Mouse (Mus musculus): ENCODE data around the gene Csf3. TPM values are rescaled to one million over a fixed set of nuclear protein-coding genes. Genes with fewer than 3 reads are reported as not detected.

Csf3 gene
- polyA plus RNA-seq, 1 experiment from 2014 or later: not detected

DNA sequence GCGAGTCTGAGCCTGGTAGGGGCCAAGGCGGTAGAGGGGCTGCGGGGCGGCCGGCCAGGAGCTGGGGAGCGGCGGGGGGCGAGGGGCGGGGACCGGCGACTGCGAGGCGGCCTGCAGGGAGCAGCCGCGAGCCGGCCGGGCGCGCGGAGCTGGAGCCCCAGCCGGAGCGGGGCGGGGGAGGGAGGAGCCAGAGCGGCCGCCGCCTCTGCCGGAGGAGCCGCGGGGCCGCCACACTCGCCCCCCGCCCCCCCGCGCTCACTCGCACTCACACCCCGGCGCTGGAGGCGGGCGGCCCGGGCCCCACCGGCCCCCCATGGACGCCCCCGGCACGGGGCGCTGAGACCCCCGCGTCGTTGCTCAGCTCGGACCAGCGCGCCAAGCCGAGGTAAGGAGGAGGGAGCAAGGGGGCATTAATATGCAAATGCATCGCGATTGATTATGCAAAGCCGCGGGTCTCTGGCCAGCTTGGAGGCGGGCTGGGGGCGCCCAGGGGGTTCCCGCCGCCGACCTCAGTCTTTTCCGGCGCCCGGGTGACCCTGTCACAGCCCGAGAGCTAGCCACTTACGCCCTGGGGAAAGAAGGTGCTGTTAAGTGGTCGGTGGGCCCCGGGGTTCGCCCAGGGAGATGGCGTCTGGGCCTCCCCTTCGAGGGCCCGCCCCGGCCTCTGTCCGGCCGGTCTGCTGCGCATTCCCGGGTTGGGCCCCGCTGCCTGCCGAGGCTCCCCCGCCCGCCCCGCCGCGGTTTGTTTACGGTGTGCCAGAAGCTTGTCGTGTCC lies 40.7 kb downstream of the Csf3 start:
- H3K9me3 ChIP-seq (replicated peaks; ENCODE audit: control insufficient read depth, low read length): no peaks in the 10 kb centered on the region
- peak overlapping the region; percentile 96 for H3K27ac ChIP-seq (ENCODE audit: low read length)
- H3K4me1 ChIP-seq (ENCODE audit: control insufficient read depth, insufficient read depth, low read length): peaks cover 54% of the 10 kb centered on the region
- peak overlapping the region; percentile 68 for H3K4me3 ChIP-seq (ENCODE audit: low read length)
- under 1% methylated on average over 82 of the region's 86 CpGs for WGBS
- H3K4me2 ChIP-seq (ENCODE audit: low read depth, low read length): peak overlapping the region; percentile 92
- H3K36me3 ChIP-seq (ENCODE audit: control insufficient read depth, insufficient read depth): no peaks in the 10 kb centered on the region
- peak; percentile 77 for ATAC-seq (replicated peaks; ENCODE audit: extremely low read depth, insufficient read depth, low FRiP score)
- H3K9ac ChIP-seq (ENCODE audit: low read length): peak overlapping the region; percentile 92
- H3K27me3 ChIP-seq (ENCODE audit: control insufficient read depth, insufficient read depth, low read length): no peaks in the 10 kb centered on the region

GRCm38 (mm10) chr11:98742397-98743291 lies 41.6 kb downstream of the Csf3 start:
- 0 out of 2 replicates have a peak, but pooled peaks have one; percentile 2 for ATAC-seq (replicated peaks; ENCODE audit: extremely low read depth, insufficient read depth, low FRiP score)
- 2% methylated on average over 21 of the region's 21 CpGs for WGBS

GRCm38 (mm10) chr11:98743655-98744345 lies 42.7 kb downstream of the Csf3 start:
- H3K9me3 ChIP-seq (replicated peaks; ENCODE audit: control insufficient read depth, low read length): no peaks in the 10 kb centered on the region
- H3K4me1 ChIP-seq (ENCODE audit: control insufficient read depth, insufficient read depth, low read length): peaks cover 70% of the 10 kb centered on the region
- H3K4me3 ChIP-seq (ENCODE audit: low read length): peak overlapping the region; percentile 68
- H3K27ac ChIP-seq (ENCODE audit: low read length): peak overlapping the region; percentile 96
- peak overlapping the region; percentile 92 for H3K4me2 ChIP-seq (ENCODE audit: low read depth, low read length)
- 8% methylated on average over 9 of the region's 9 CpGs for WGBS
- peak overlapping the region; percentile 92 for H3K9ac ChIP-seq (ENCODE audit: low read length)
- H3K36me3 ChIP-seq (ENCODE audit: control insufficient read depth, insufficient read depth): no peaks in the 10 kb centered on the region
- no peaks in the 10 kb centered on the region for H3K27me3 ChIP-seq (ENCODE audit: control insufficient read depth, insufficient read depth, low read length)
- peak; percentile 5; the same call in 1 of the 2 replicates for ATAC-seq (replicated peaks; ENCODE audit: extremely low read depth, insufficient read depth, low FRiP score)

More at GRCm38 (mm10) chr11:98742397-98743291, 41.6 kb downstream of the Csf3 start:
- Histone ChIP-seq H3K9ac (ENCODE audit: low read length) (peak overlapping the region; percentile 92), H3K4me1 (ENCODE audit: control insufficient read depth, insufficient read depth, low read length) (peaks cover 60% of the 10 kb centered on the region), H3K4me3 (ENCODE audit: low read length) (peak overlapping the region; percentile 68), H3K9me3 (replicated peaks; ENCODE audit: control insufficient read depth, low read length) (no peaks in the 10 kb centered on the region), H3K4me2 (ENCODE audit: low read depth, low read length) (peak overlapping the region; percentile 92), H3K36me3 (ENCODE audit: control insufficient read depth, insufficient read depth) (no peaks in the 10 kb centered on the region), H3K27me3 (ENCODE audit: control insufficient read depth, insufficient read depth, low read length) (no peaks in the 10 kb centered on the region), H3K27ac (ENCODE audit: low read length) (peak overlapping the region; percentile 96)

GRCm38 (mm10) chr11:98744456-98745019 lies 43.5 kb downstream of the Csf3 start:
- peak overlapping the region; percentile 92 for H3K9ac ChIP-seq (ENCODE audit: low read length)
- H3K4me1 ChIP-seq (ENCODE audit: control insufficient read depth, insufficient read depth, low read length): peaks cover 73% of the 10 kb centered on the region
- H3K4me3 ChIP-seq (ENCODE audit: low read length): peak overlapping the region; percentile 68
- H3K27ac ChIP-seq (ENCODE audit: low read length): peak overlapping the region; percentile 96
- no peak for ATAC-seq (replicated peaks; ENCODE audit: extremely low read depth, insufficient read depth, low FRiP score)
- H3K9me3 ChIP-seq (replicated peaks; ENCODE audit: control insufficient read depth, low read length): no peaks in the 10 kb centered on the region
- 35% methylated on average over 7 of the region's 7 CpGs for WGBS
- peak overlapping the region; percentile 92 for H3K4me2 ChIP-seq (ENCODE audit: low read depth, low read length)
- no peaks in the 10 kb centered on the region for H3K36me3 ChIP-seq (ENCODE audit: control insufficient read depth, insufficient read depth)
- H3K27me3 ChIP-seq (ENCODE audit: control insufficient read depth, insufficient read depth, low read length): no peaks in the 10 kb centered on the region

- Histone ChIP-seq H3K9me3 (replicated peaks; ENCODE audit: control insufficient read depth, low read length) (no peaks in the 10 kb centered on the region), H3K27me3 (ENCODE audit: control insufficient read depth, insufficient read depth, low read length) (no peaks in the 10 kb centered on the region), H3K9ac (ENCODE audit: low read length) (peak overlapping the region; percentile 66), H3K36me3 (ENCODE audit: control insufficient read depth, insufficient read depth) (no peaks in the 10 kb centered on the region), H3K4me2 (ENCODE audit: low read depth, low read length) (peak overlapping the region; percentile 70), H3K4me1 (ENCODE audit: control insufficient read depth, insufficient read depth, low read length) (peaks cover 82% of the 10 kb centered on the region), H3K4me3 (ENCODE audit: low read length) (peak overlapping the region; percentile 41), H3K27ac (ENCODE audit: low read length) (peak overlapping the region; percentile 89)
- no peak for ATAC-seq (replicated peaks; ENCODE audit: extremely low read depth, insufficient read depth, low FRiP score)
- WGBS: 41% methylated on average over 12 of the region's 12 CpGs
Measured at GRCm38 (mm10) chr11:98745932-98746853, 45.1 kb downstream of the Csf3 start.

GRCm38 (mm10) chr11:98746855-98747693 lies 46.0 kb downstream of the Csf3 start:
- H3K9ac ChIP-seq (ENCODE audit: low read length): peak overlapping the region; percentile 66
- 3% methylated on average over 19 of the region's 19 CpGs for WGBS
- H3K9me3 ChIP-seq (replicated peaks; ENCODE audit: control insufficient read depth, low read length): no peaks in the 10 kb centered on the region
- peak overlapping the region; percentile 70 for H3K4me2 ChIP-seq (ENCODE audit: low read depth, low read length)
- ATAC-seq (replicated peaks; ENCODE audit: extremely low read depth, insufficient read depth, low FRiP score): peak; percentile 45
- peak overlapping the region; percentile 89 for H3K27ac ChIP-seq (ENCODE audit: low read length)
- H3K4me3 ChIP-seq (ENCODE audit: low read length): peak overlapping the region; percentile 41
- no peaks in the 10 kb centered on the region for H3K36me3 ChIP-seq (ENCODE audit: control insufficient read depth, insufficient read depth)
- no peaks in the 10 kb centered on the region for H3K27me3 ChIP-seq (ENCODE audit: control insufficient read depth, insufficient read depth, low read length)
- peaks cover 91% of the 10 kb centered on the region for H3K4me1 ChIP-seq (ENCODE audit: control insufficient read depth, insufficient read depth, low read length)

DNA sequence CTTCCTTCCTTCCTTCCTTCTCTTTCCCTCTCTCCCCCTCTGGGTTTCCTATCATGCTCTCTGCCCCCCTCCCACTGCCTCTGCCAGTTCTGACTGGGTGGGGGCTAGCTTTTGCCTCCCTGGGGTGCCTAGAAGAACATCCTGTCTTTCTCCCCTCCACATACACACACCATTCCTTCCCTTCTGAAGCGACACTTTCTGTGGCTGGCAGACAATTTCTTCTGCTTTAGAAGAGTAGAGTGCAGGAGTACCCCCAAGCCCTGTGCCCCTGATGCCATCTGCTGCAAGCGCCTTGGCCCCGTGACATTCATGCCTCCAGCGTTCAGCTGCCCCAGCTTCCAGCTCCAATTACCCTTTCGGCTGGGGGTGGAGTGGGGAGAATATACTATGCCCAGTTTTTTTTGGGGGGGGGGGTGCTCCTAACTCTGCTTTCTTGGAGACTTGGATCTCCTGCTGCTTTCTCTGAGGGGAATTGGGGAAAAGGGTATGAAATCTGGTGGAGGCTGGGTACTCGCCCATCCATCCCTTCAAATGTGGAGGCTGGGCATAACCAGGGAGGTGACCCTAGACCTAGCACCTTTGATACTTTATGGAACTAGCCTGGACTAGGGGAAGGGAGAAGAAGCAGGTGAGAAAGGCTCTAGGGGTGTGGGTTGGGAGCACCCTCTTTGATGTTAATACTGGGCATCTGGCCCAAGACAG lies 46.9 kb downstream of the Csf3 start:
- Histone ChIP-seq H3K9ac (ENCODE audit: low read length) (peak overlapping the region; percentile 58), H3K36me3 (ENCODE audit: control insufficient read depth, insufficient read depth) (no peaks in the 10 kb centered on the region), H3K9me3 (replicated peaks; ENCODE audit: control insufficient read depth, low read length) (no peaks in the 10 kb centered on the region), H3K4me1 (ENCODE audit: control insufficient read depth, insufficient read depth, low read length) (peaks cover 97% of the 10 kb centered on the region), H3K27me3 (ENCODE audit: control insufficient read depth, insufficient read depth, low read length) (no peaks in the 10 kb centered on the region), H3K4me2 (ENCODE audit: low read depth, low read length) (peak overlapping the region; percentile 44), H3K27ac (ENCODE audit: low read length) (peak overlapping the region; percentile 88), H3K4me3 (ENCODE audit: low read length) (peak overlapping the region; percentile 3; the same call in 1 of the 2 replicates)
- WGBS: 30% methylated on average over 6 of the region's 6 CpGs
- ATAC-seq (replicated peaks; ENCODE audit: extremely low read depth, insufficient read depth, low FRiP score): no peak
